Mouse (Mus musculus): Measurements from ENCODE around the gene Hist2h2be.
"Not testable (repeated sequence)": the region's sequence is repeated elsewhere in the genome, so short reads cannot be mapped to it uniquely, and the experiment has no call there.

The Hist2h2be gene

GRCm38 (mm10) chr3:96198601-96199251, 22.2 kb upstream of the Hist2h2be start:
- DNase-seq (ENCODE audit: low spot score in 2 of 2), result not testable (repeated sequence)

- DNase-seq (ENCODE audit: low spot score in 2 of 2), result peak; percentile 36
Observed at GRCm38 (mm10) chr3:96199731-96200130, 21.2 kb upstream of the Hist2h2be start.

- DNase-seq (ENCODE audit: low spot score in 2 of 2), result no peak
Observed at GRCm38 (mm10) chr3:96207819-96208218, 13.1 kb upstream of the Hist2h2be start.

DNA sequence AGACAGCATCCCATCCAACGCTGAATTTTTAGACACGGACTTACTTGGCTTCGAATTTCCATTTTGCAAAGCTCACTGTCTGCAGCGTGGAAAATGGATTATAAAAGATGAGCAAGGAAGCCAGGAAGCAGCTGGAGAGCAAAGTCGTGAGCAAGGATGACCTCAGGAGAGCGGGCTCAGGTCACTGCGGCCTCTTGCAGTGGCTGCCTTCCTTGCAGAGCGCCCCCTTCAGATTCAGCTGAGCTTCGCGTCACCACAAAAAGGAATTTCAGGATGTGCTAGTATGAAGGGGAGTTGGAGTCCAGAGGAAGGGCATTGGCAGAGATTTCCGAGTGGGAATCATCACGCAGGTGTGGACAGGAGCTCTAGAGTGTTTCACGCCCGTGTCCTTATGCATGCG, 11.7 kb upstream of the Hist2h2be start:
- no peak for DNase-seq (ENCODE audit: low spot score in 2 of 2)

GRCm38 (mm10) chr3:96219191-96219641, 1.7 kb upstream of the Hist2h2be start:
- DNase-seq (ENCODE audit: low spot score in 2 of 2), result peak; percentile 55 to 62

DNA sequence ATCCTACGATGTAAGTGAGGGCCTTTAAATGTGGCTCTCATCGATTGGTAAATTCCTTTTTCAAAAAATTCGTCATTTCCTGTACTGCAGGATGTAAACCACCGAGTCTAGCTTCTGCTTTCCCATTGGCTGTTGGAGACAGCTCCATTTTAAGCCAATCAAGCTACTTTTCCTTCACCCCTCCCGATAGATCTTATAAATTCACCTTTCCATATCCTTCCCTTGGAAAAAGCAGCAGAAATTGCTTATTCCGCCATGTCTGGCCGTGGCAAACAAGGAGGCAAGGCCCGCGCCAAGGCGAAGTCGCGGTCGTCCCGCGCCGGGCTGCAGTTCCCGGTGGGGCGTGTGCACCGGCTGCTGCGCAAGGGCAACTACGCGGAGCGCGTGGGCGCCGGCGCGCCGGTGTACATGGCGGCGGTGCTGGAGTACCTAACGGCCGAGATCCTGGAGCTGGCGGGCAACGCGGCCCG, 1.2 kb upstream of the Hist2h2be start, which contains the start of the genes Bola1 and Hist2h2ab:
Gene Bola1 (minus strand): TSS at position 49 of the 470 bp plus-strand sequence.
Gene Hist2h2ab (plus strand): TSS at position 205 of the 470 bp plus-strand sequence.
- DNase-seq (ENCODE audit: low spot score in 2 of 2), result peak; percentile 79 to 85

DNA sequence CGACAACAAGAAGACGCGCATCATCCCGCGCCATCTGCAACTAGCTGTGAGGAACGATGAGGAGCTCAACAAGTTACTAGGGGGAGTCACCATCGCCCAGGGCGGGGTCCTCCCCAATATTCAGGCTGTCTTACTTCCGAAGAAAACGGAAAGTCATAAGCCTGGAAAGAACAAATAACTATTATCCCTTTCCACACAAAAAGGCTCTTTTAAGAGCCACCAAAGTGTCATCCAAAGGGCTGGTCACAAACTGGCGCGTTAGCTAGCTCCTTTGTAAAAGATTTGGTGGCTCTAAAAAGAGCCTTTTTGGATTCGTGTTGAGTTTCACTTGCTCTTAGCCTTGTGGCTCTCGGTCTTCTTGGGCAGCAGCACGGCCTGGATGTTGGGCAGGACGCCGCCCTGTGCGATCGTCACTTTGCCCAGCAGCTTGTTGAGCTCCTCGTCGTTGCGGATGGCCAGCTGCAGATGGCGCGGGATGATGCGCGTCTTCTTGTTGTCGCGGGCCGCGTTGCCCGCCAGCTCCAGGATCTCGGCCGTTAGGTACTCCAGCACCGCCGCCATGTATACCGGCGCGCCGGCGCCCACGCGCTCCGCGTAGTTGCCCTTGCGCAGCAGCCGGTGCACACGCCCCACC, 671 bp upstream of the Hist2h2be start:
- not testable (repeated sequence) for DNase-seq (ENCODE audit: low spot score in 2 of 2)

GRCm38 (mm10) chr3:96221640-96222038, 720 bp downstream of the Hist2h2be start:
- peak in 1 of 2 experiments; percentile 30 for DNase-seq (ENCODE audit: low spot score in 2 of 2)

DNA sequence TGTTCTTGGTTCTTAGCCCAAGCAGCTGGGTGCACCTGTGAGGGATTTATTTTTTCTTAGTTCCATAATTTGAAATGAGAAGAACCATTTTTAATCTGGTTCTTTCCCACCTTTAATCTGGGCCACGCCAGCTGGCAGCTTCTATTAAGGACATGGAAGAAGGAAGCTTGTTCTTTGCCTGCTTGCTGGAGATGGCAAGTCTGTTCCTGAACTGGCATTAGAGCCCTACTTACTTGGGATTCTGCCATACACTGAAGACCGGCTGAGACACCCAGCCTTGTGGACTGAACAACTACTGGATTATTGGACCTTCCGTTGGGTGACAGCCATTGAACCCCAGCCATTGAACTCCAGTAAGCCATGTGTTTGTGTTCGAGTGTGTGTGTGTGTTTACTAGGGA, 1.9 kb downstream of the Hist2h2be start:
- DNase-seq (ENCODE audit: low spot score in 2 of 2), result no peak

DNA sequence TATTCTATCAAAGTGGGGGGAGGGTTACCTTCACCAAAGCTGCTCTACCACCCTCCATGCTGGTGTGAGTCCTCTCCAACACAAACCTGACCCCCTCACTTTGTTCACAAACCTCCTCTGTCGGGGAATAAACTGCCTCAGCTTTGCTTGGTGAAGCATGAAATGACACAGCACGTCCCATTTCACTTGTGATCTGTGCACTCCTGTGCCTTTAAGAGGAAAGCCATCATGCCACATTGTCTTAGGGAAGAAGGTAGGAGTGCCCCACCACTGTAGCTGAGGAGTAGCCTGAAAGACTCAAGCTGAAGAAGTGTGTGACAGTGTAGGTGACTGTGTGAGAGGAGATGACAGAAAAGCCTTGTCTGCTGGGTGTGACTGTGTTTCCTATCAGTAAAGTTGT, 4.5 kb downstream of the Hist2h2be start:
- no peak for DNase-seq (ENCODE audit: low spot score in 2 of 2)

GRCm38 (mm10) chr3:96226695-96227648, 6.1 kb downstream of the Hist2h2be start:
- no peak for DNase-seq (ENCODE audit: low spot score in 2 of 2)

GRCm38 (mm10) chr3:96228828-96229227, 7.9 kb downstream of the Hist2h2be start:
- DNase-seq (ENCODE audit: low spot score in 2 of 2), result no peak

- DNase-seq (ENCODE audit: low spot score in 2 of 2), result no peak
Observed at GRCm38 (mm10) chr3:96230404-96230803, 9.5 kb downstream of the Hist2h2be start.

- no peak for DNase-seq (ENCODE audit: low spot score in 2 of 2)
Observed at GRCm38 (mm10) chr3:96230910-96231757, 10.2 kb downstream of the Hist2h2be start.

DNA sequence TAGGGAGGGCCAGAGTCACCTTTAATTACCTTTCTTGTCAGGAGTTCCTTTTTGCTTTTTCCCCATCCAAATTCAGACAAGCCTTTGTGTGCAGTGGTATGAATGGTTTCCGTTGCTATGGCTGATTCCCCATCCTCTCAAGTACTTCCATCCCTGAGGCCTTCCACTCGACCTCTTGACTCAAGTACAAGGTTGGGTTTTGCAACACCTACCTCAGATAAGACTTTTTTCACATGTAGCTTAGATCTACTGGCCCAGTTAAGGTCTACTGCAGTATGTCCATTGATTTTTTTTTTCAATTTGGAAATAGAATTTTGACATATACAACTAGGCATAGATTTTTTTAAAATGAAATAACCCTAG, 10.8 kb downstream of the Hist2h2be start:
- DNase-seq (ENCODE audit: low spot score in 2 of 2), result no peak

DNA sequence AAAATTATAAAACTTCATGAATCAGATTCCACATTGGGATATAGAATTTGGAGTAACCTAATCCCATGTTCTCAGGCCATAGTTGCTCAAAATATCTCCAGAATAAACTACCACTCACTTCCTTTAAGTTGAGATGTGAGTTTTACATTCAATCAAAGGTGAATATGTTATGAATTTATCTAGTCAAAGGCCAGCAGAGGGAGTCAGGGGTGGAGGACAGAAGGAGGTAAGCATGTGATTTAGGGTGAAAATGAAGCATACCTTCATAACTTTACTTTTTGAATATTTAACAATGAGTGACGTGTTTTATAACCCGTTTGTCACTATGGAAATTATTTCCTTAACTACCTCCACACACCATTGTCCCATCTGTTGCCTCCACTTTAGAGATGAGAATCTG, 14.0 kb downstream of the Hist2h2be start:
- DNase-seq (ENCODE audit: low spot score in 2 of 2), result no peak

- DNase-seq (ENCODE audit: low spot score in 2 of 2), result no peak
Observed at GRCm38 (mm10) chr3:96235836-96236235, 14.9 kb downstream of the Hist2h2be start.

DNA sequence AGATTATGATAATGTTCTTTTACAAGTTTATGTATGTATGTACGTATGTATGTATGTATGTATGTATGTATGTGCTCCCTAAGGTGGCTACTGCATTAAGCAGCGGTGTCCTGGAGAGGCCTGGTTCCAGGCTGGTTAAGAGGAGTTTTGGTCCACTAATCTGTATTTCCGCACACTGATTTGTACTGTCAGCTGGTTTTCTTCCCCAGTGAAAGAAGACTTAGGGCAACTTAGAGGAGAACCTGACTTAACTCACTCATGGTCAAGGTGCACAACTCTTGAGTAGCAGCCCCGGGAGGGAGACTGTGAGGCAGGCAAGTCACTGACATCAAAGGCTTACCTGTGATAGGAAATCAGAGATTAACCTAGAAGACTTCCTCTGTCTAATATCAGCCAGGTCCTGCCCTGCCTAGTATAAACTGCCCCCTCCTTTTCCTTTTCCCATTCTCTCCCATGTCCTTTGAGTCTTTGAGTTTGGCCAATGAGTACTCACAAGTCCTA, 16.0 kb downstream of the Hist2h2be start:
- DNase-seq (ENCODE audit: low spot score in 2 of 2), result no peak

GRCm38 (mm10) chr3:96237335-96237903, 16.5 kb downstream of the Hist2h2be start:
- DNase-seq (ENCODE audit: low spot score in 2 of 2), result no peak

DNA sequence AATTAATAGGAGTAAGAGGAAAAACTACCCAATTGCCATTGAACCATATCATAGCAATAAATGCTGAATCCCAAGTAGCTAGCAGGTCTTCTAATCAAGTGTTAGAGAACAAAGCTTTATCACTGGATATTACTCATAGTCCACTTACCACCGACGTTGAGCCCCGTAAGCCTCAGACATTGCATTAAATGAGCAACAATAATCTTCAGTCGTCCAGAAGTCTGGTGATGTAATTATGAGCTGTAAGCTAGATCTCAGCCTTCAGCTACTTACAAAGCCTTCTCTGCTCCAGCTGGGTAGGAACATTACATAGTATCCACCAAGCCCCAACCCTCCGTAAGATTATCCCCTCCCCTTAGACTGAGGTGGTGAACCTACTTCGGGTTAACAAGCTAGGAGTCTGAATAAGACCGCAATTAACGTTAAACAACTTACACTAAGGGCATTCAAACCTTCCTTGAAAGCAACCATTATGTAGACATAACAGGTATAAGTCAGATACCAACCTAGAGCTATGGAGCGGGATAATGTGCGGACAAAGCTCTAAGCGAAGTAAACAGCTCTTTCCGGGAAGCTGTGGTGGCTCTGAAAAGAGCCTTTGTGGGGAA, 17.1 kb downstream of the Hist2h2be start:
- DNase-seq (ENCODE audit: low spot score in 2 of 2), result no peak

Measured in spleen, postnatal 36 days (tissue).